Mouse (Mus musculus) liver (tissue): ENCODE results near the gene Hist2h2ab.
"Not testable (repeated sequence)": the region's sequence is repeated elsewhere in the genome, so short reads cannot be mapped to it uniquely, and the experiment has no call there.

Source experiments
- DNase-seq: peaks from one replicate; pipeline ENCODE4 v3.0.0-alpha.2; 2020; ENCODE audit warnings: mixed read lengths

The Hist2h2ab gene

GRCm38 (mm10) chr3:96238954-96239793 lies 19.5 kb downstream of the Hist2h2ab start, which contains the start of gene Hist2h3c2:
Gene Hist2h3c2, minus strand, starts transcription at chr3:96239127.
- DNase-seq, result not testable (repeated sequence)

DNA sequence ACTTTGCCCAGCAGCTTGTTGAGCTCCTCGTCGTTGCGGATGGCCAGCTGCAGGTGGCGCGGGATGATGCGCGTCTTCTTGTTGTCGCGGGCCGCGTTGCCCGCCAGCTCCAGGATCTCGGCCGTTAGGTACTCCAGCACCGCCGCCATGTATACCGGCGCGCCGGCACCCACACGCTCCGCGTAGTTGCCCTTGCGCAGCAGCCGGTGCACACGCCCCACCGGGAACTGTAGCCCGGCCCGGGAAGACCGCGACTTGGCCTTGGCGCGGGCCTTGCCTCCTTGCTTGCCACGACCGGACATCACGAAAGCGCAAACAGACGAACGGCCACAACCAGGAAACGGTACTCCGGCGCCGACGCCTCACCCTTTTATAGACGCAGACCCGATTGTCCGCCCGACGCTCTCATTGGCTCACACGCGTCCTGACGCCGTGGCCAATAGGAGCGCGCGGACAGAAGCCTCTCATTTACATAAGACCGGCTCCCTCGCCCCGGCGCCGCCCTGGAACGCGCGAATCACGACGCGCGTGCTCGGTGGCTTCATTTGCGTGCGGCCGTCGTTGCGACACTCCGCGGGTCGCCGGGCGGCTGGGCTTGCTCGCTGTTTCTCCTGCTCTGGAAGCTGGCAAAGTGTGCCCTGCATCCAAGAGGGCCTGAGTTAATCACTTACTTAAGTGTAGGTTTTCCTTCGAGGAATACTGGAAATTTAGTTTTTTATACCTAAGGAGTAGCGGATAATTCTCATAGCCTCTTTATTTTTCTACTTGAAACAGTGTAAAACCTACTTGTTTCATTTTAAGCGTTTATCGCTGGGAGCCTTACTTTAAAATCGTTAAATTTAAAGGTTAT lies 20.5 kb downstream of the Hist2h2ab start, which contains the start of gene Hist2h2aa2:
Gene Hist2h2aa2 (minus strand): TSS at position 328 of the 850 bp plus-strand sequence.
- peak; percentile 81 for DNase-seq

- no peak for DNase-seq
Observed at GRCm38 (mm10) chr3:96240799-96241197, 21.1 kb downstream of the Hist2h2ab start.

DNA sequence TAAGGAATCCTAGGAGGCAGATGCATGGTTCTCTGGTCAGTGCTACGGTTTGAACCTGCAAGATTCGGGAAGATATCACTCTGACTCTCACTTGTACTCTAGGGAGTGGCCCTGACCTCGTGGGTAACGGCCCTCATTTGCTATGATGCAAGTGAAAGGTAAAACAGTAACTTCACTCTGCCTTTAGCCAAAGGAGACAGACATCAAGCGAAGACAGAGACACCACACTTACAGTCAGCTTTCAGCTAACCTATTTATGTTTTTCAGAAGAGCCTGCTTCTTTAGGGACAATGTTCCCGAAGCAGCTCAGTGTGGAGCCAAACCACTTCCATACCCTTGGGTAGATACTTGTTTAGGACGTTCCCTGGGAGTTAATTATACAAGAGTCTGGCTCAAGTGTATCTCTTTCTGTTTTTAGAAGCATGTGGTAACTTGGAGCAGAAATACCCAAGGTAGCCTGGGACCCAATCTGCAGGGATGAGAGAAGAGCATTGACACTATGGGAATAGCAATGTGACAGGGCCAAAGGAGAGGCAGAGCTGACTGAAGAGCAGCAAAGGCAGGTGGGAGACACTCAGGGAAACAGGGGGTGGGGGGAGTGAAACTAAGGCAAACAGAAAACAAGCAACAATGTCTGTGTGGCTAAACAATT lies 24.4 kb downstream of the Hist2h2ab start:
- DNase-seq, result peak; percentile 44

DNA sequence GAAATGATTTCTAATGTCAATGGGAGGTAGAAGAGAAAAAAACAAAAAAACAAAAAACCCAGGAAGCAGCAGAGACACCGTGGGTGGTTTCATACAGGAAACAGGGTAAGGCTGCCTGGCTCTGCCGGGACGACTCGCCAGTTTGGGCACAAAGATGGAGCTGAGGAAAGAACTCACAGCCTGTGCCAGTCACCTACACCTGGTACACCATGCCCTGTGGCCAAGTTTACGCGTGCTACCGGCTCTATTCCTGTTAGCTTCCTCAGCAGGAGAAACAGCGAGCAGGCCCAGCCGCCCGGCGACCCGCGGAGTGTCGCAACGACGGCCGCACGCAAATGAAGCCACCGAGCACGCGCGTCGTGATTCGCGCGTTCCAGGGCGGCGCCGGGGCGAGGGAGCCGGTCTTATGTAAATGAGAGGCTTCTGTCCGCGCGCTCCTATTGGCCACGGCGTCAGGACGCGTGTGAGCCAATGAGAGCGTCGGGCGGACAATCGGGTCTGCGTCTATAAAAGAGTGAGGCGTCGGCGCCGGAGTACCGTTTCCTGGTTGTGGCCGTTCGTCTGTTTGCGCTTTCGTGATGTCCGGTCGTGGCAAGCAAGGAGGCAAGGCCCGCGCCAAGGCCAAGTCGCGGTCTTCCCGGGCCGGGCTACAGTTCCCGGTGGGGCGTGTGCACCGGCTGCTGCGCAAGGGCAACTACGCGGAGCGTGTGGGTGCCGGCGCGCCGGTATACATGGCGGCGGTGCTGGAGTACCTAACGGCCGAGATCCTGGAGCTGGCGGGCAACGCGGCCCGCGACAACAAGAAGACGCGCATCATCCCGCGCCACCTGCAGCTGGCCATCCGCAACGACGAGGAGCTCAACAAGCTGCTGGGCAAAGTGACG lies 25.6 kb downstream of the Hist2h2ab start, which contains the start of gene Hist2h2aa1:
Gene Hist2h2aa1 (plus strand): TSS at position 495 of the 884 bp plus-strand sequence.
- DNase-seq, result peak; percentile 83

- not testable (repeated sequence) for DNase-seq
Observed at GRCm38 (mm10) chr3:96246018-96246417, 26.4 kb downstream of the Hist2h2ab start.

- not testable (repeated sequence) for DNase-seq
Observed at GRCm38 (mm10) chr3:96246427-96246856, 26.8 kb downstream of the Hist2h2ab start, which contains the start of gene Hist2h3c1. Gene Hist2h3c1, plus strand, starts transcription at chr3:96246685.

DNA sequence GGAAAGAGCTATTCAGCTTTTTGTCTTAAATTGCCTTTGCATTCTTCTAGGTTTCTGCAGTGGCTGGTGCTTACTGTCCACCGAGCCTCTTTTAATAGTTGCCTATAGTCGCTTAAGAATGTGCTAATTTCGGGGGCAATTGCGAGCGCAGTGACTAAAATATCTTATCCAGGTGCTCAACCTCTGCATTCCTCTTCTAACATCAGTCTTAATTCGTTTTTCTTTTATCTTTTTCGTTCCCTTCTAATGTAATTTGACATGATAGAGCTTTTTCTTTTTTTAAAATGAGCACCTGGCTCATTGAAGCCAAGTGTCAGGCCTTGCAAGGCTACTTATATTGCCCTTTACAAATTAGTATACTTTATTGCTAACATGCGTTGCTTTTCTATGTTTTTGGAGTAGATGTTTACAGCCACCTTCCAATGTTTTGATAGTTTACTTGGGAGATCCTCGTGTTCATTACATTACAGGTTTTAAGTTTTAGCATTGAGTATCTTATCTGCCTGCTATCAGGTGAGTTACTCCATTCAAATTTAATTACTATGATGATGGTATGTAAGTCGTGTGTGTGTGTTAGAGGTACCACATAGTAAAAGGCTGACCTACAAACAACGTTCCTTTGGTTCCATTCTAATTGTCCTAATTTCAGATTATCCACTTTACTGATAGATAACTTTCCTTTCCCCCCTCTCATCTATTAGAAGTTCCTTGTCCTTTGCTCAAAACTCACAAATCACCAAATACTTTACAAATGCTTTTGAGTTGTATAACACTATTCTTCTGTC lies 27.9 kb downstream of the Hist2h2ab start:
- DNase-seq, result peak; percentile 38

- no peak for DNase-seq
Observed at GRCm38 (mm10) chr3:96248141-96249033, 28.7 kb downstream of the Hist2h2ab start.

- DNase-seq, result no peak
Observed at GRCm38 (mm10) chr3:96249034-96249345, 29.3 kb downstream of the Hist2h2ab start.

GRCm38 (mm10) chr3:96250890-96251289 lies 31.2 kb downstream of the Hist2h2ab start:
- DNase-seq, result no peak

DNA sequence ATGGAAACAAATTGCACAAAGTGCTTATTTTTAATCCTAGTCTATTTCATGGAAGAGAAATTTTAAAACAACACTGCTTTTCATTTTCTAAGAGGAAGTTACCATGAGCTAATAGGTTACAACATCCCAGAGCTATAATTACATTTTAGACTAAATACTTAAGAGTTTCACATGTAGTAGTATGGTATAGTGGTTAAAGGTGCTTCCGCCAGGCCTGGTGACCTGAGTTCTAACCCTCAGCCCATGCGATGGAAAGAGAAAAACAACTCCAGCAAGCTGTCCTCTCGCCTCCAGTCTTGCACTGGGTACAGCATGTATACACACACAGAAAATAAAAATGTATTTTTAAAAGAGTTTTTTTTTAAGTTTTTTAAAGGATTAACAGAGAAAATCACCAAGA lies 32.1 kb downstream of the Hist2h2ab start:
- DNase-seq, result no peak

DNA sequence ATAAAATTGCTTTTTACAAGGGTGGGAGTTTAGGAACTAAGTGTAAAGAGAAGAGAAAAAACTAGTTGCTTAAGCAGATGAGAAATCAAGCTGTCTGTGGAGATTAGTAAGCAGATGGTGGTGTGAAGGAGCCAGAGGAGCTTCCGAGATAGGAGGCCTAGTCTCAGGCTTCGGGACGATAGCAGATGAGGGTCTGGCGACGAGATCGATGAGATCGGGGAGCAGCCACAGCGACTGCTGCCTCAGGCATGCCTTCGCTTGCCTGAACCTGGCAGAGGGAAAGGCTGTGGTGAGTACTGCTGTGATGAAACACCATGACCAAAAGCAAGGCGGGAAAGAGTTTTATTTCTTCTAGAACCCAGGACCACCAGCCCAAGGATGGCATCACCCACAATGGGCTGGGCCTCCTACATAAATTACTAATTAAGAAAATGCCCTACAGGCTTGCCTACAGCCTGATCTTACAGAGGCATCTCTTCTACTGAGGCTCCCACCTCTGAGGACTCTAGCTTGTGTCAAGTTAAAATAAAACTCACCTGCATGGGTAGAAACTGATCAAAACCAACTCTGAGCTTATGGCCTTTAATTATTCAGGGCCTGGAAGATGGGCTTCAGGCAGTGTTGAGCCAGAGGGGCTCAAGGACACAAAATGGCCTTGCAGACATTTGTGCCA lies 35.2 kb downstream of the Hist2h2ab start:
- peak; percentile 84 for DNase-seq

DNA sequence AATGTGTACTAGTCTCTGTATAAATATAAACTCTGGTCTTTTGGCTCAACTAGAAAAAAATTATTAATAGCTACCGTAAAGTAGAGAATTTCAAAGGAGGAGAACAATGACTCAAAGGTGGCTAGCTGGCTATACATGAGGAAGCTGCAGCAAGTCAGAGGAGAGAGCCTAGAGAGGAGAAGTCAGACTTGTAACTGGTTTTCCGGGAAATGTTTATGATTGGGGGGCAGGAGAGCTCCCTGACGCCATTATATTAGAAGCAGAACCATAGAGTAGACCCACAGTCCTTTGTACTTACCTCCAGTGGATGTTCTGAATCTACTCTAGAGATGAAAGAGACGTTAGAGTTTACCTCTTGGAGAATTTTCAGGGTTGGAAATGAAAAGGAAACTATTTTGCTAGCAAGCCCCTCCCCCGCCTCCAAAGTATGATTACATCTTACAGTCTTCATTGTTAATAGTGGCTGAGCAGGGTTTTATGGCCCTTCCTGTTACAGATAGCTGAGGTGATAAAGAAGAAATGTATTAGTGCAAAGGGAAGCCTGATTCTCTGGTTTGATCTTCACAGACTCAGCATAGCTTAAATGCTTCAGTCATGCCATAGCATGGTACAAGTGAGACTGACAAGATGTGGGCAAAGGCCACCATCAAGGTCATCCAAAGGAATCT lies 36.4 kb downstream of the Hist2h2ab start:
- no peak for DNase-seq

GRCm38 (mm10) chr3:96257190-96257589 lies 37.5 kb downstream of the Hist2h2ab start:
- no peak for DNase-seq

- no peak for DNase-seq
Observed at GRCm38 (mm10) chr3:96260220-96260619, 40.6 kb downstream of the Hist2h2ab start.

GRCm38 (mm10) chr3:96261623-96262022 lies 42.0 kb downstream of the Hist2h2ab start:
- DNase-seq, result no peak

GRCm38 (mm10) chr3:96262216-96262875 lies 42.7 kb downstream of the Hist2h2ab start:
- DNase-seq, result peak; percentile 87
